Mouse (Mus musculus) heart, postnatal 14 days (tissue): ENCODE measurements around the gene Zfp988. TPM values are rescaled to one million over a fixed set of nuclear protein-coding genes. Genes with fewer than 3 reads are reported as not detected.

Experiments
- total RNA-seq, 2 experiments: library from RNA; stranded (reverse); gene quantifications; 2 replicates each; pipeline ENCODE4 v1.2.3; 2021

Gene Zfp988
- total RNA-seq, 2 experiments from 2014 or later: not detected

Other genes with a start within 250 kb of the Zfp988 start
- 1 to 10 TPM; 7.4 to 7.7 TPM for gene Zfp991, start 173.6 kb upstream of the Zfp988 start, total RNA-seq
- gene Zfp978, start 55.6 kb downstream of the Zfp988 start, total RNA-seq: under 1 TPM; 0.17 to 0.29 TPM
- 1 to 10 TPM; 8.2 to 8.4 TPM for gene Zfp982, start 186.7 kb downstream of the Zfp988 start, total RNA-seq
- under 1 TPM; 0.26 to 0.27 TPM for gene Gm16503, start 234.5 kb downstream of the Zfp988 start, total RNA-seq
- gene Zfp985, start 247.6 kb downstream of the Zfp988 start, total RNA-seq: under 1 TPM; 0.20 to 0.33 TPM